Mouse (Mus musculus) urinary bladder, postnatal 0 days (tissue): ENCODE data around the gene Gm12666. TPM values are rescaled to one million over a fixed set of nuclear protein-coding genes. Genes with fewer than 3 reads are reported as not detected.

ENCODE experiments used
- polyA plus RNA-seq: library from polyadenylated mRNA; unstranded; fragments of >200 nt; fragmentation: Nextera tagmentation; extraction: Ambion mirVana; gene quantifications from 2 replicates; pipeline ENCODE4 v1.2.1, GENCODE M21; 2015

Gene Gm12666
- polyA plus RNA-seq = not detected in 2 replicates

GRCm38 (mm10) chr4:92191649-92192048 lies at the start of gene Gm12666:
TSS of gene Gm12666 (minus strand) at chr4:92191749.

GRCm38 (mm10) chr4:92147134-92147533 lies 44.4 kb downstream of the Gm12666 start, which contains the start of gene Izumo3:
TSS of gene Izumo3 (minus strand) at chr4:92147234.

Other genes starting within 250 kb of the Gm12666 start
- gene Izumo3, start 44.5 kb downstream of the Gm12666 start, polyA plus RNA-seq = not detected in 2 replicates